Mouse (Mus musculus) liver, embryonic 14.5 days (tissue): ENCODE measurements around the gene Klhl8.

ENCODE experiments used
- CTCF ChIP-seq: IDR thresholded peaks from 2 replicates; pipeline ENCODE4 v1.5.1; 2016; ENCODE audit warnings: antibody characterized with exemption, low read depth, control low read depth
- EP300 ChIP-seq: IDR thresholded peaks from 2 replicates; pipeline ENCODE4 v1.6.1; 2016; ENCODE audit warnings: antibody characterized with exemption, low read depth

DNA sequence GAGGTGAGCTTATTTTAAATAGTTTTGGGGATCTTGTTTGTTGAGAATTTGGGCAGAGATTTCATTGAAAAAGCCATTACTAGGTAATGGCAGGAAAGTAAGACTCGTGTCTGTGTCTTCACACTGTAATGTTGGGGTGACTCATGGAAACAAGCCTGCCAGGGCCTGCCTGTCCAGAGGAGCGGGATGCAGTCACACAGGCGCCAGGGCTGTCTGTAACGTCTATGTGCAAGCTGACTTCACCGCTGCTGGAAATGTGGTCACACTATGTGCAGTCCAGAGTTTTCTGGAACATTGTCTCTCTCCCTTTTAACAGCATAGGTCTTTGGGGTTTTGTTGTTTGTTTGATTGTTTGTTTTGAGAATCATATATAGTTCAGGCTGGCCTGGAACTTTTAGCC, 88.1 kb downstream of the Klhl8 start:
- no peak for TF ChIP-seq EP300
- TF ChIP-seq CTCF = no peak
